Mouse (Mus musculus): ENCODE results near the gene Fgfr2. TPM values are rescaled to one million over a fixed set of nuclear protein-coding genes. Genes with fewer than 3 reads are reported as not detected.
A peak's percentile ranks its signal among the peaks of the same experiment; 100 is the strongest.

Fgfr2 gene
- total RNA-seq, 2 experiments from 2014 or later, result 43.7 to 44.3 TPM

- DNase-seq (ENCODE audit: extremely low spot score in 1 of 2, low spot score in 1 of 2), result peak; percentile 63 to 77
These were observed 512.5 kb downstream of the Fgfr2 start, which contains the start of gene Lhpp for GRCm38 (mm10) chr7:132610468-132611318. Gene Lhpp, plus strand, starts transcription at chr7:132610638.

- no peak for DNase-seq (ENCODE audit: extremely low spot score in 1 of 2, low spot score in 1 of 2)
These were observed 514.7 kb downstream of the Fgfr2 start for GRCm38 (mm10) chr7:132608316-132609020.

- no peak for DNase-seq (ENCODE audit: extremely low spot score in 1 of 2, low spot score in 1 of 2)
These were observed 517.5 kb downstream of the Fgfr2 start for GRCm38 (mm10) chr7:132605689-132606088.

- no peak for DNase-seq (ENCODE audit: extremely low spot score in 1 of 2, low spot score in 1 of 2)
These were observed 518.4 kb downstream of the Fgfr2 start for GRCm38 (mm10) chr7:132604720-132605119.

- DNase-seq (ENCODE audit: extremely low spot score in 1 of 2, low spot score in 1 of 2), result no peak
These were observed 522.2 kb downstream of the Fgfr2 start for GRCm38 (mm10) chr7:132600926-132601325.

- DNase-seq (ENCODE audit: extremely low spot score in 1 of 2, low spot score in 1 of 2), result no peak
These were observed 523.1 kb downstream of the Fgfr2 start for GRCm38 (mm10) chr7:132600026-132600425.

- no peak for DNase-seq (ENCODE audit: extremely low spot score in 1 of 2, low spot score in 1 of 2)
These were observed 523.8 kb downstream of the Fgfr2 start, which contains the start of gene Nkx1-2 for GRCm38 (mm10) chr7:132599071-132599975. Gene Nkx1-2, minus strand, starts transcription at chr7:132599637.

- no peak for DNase-seq (ENCODE audit: extremely low spot score in 1 of 2, low spot score in 1 of 2)
These were observed 525.7 kb downstream of the Fgfr2 start for GRCm38 (mm10) chr7:132597251-132598041.

- DNase-seq (ENCODE audit: extremely low spot score in 1 of 2, low spot score in 1 of 2), result no peak
These were observed 526.4 kb downstream of the Fgfr2 start for GRCm38 (mm10) chr7:132596557-132597250.

- DNase-seq (ENCODE audit: extremely low spot score in 1 of 2, low spot score in 1 of 2), result no peak
These were observed 527.4 kb downstream of the Fgfr2 start for GRCm38 (mm10) chr7:132595787-132596186.

- DNase-seq (ENCODE audit: extremely low spot score in 1 of 2, low spot score in 1 of 2), result no peak
These were observed 528.8 kb downstream of the Fgfr2 start for GRCm38 (mm10) chr7:132594325-132594724.

GRCm38 (mm10) chr7:132593762-132594161 is 529.4 kb downstream of the Fgfr2 start:
- no peak for DNase-seq (ENCODE audit: extremely low spot score in 1 of 2, low spot score in 1 of 2)

GRCm38 (mm10) chr7:132589610-132590009 is 533.5 kb downstream of the Fgfr2 start:
- DNase-seq (ENCODE audit: extremely low spot score in 1 of 2, low spot score in 1 of 2), result no peak

GRCm38 (mm10) chr7:132587167-132587566 is 536.0 kb downstream of the Fgfr2 start:
- no peak for DNase-seq (ENCODE audit: extremely low spot score in 1 of 2, low spot score in 1 of 2)

- DNase-seq (ENCODE audit: extremely low spot score in 1 of 2, low spot score in 1 of 2), result no peak
These were observed 537.3 kb downstream of the Fgfr2 start for GRCm38 (mm10) chr7:132585695-132586491.

GRCm38 (mm10) chr7:132581441-132581840 is 541.7 kb downstream of the Fgfr2 start:
- DNase-seq (ENCODE audit: extremely low spot score in 1 of 2, low spot score in 1 of 2), result no peak

GRCm38 (mm10) chr7:132580511-132580910 is 542.6 kb downstream of the Fgfr2 start:
- DNase-seq (ENCODE audit: extremely low spot score in 1 of 2, low spot score in 1 of 2), result no peak

GRCm38 (mm10) chr7:132576891-132577290 is 546.3 kb downstream of the Fgfr2 start:
- DNase-seq (ENCODE audit: extremely low spot score in 1 of 2, low spot score in 1 of 2), result no peak
